Mouse (Mus musculus) right cerebral cortex, postnatal 36 days (tissue): ENCODE results near the gene Spast.
"Not testable (repeated sequence)": the region's sequence is repeated elsewhere in the genome, so short reads cannot be mapped to it uniquely, and the experiment has no call there.

ENCODE experiments used
- DNase-seq, 2 experiments: peaks; one replicate each; pipeline ENCODE4 v3.0.0; 2022; ENCODE audit warnings: low spot score in 2 of 2, mixed read lengths in 1 of 2

Spast gene

GRCm38 (mm10) chr17:74327195-74327594 lies 11.6 kb upstream of the Spast start:
- DNase-seq = not testable (repeated sequence)

- DNase-seq = not testable (repeated sequence)
Observed at GRCm38 (mm10) chr17:74328146-74328545, 10.6 kb upstream of the Spast start.

- DNase-seq = no peak
Observed at GRCm38 (mm10) chr17:74331049-74331676, 7.6 kb upstream of the Spast start.

GRCm38 (mm10) chr17:74338225-74338931 lies 409 bp upstream of the Spast start:
- DNase-seq = peak; percentile 91

GRCm38 (mm10) chr17:74341151-74341550 lies 2.4 kb downstream of the Spast start:
- no peak for DNase-seq

- DNase-seq = no peak
Observed at GRCm38 (mm10) chr17:74363592-74363991, 24.8 kb downstream of the Spast start.

- no peak for DNase-seq
Observed at GRCm38 (mm10) chr17:74376916-74377315, 38.1 kb downstream of the Spast start.

GRCm38 (mm10) chr17:74386657-74387056 lies 47.9 kb downstream of the Spast start:
- DNase-seq = no peak

GRCm38 (mm10) chr17:74389847-74390246 lies 51.1 kb downstream of the Spast start:
- no peak for DNase-seq

GRCm38 (mm10) chr17:74394381-74394780 lies 55.6 kb downstream of the Spast start:
- DNase-seq = no peak

GRCm38 (mm10) chr17:74394855-74395254 lies 56.1 kb downstream of the Spast start:
- DNase-seq = no peak

GRCm38 (mm10) chr17:74395383-74396065 lies 56.7 kb downstream of the Spast start, which contains the start of gene Slc30a6:
Gene Slc30a6, plus strand, starts transcription at chr17:74395608.
- peak; percentile 96 to 98 for DNase-seq

- no peak for DNase-seq
Observed at GRCm38 (mm10) chr17:74396766-74397165, 58.0 kb downstream of the Spast start.

- no peak for DNase-seq
Observed at GRCm38 (mm10) chr17:74397173-74397572, 58.4 kb downstream of the Spast start.

- no peak for DNase-seq
Observed at GRCm38 (mm10) chr17:74402486-74403222, 63.9 kb downstream of the Spast start.

GRCm38 (mm10) chr17:74406487-74406886 lies 67.7 kb downstream of the Spast start:
- no peak for DNase-seq

- DNase-seq = no peak
Observed at GRCm38 (mm10) chr17:74409722-74410121, 70.9 kb downstream of the Spast start.

- no peak for DNase-seq
Observed at GRCm38 (mm10) chr17:74413324-74413723, 74.5 kb downstream of the Spast start.

- DNase-seq = no peak
Observed at GRCm38 (mm10) chr17:74414671-74415070, 75.9 kb downstream of the Spast start.

- DNase-seq = peak; percentile 16 to 20
Observed at GRCm38 (mm10) chr17:74416841-74417360, 78.1 kb downstream of the Spast start.

- DNase-seq = no peak
Observed at GRCm38 (mm10) chr17:74418171-74418570, 79.4 kb downstream of the Spast start.

- no peak for DNase-seq
Observed at GRCm38 (mm10) chr17:74420656-74421055, 81.9 kb downstream of the Spast start.
